Mouse (Mus musculus) retina, adult 2 months (tissue): ENCODE data around the gene Lamp1.

Experiments
- DNase-seq: peaks from one replicate; pipeline ENCODE4 v3.0.0-alpha.2; 2012; ENCODE audit warnings: low read depth, low spot score

Lamp1 gene

DNA sequence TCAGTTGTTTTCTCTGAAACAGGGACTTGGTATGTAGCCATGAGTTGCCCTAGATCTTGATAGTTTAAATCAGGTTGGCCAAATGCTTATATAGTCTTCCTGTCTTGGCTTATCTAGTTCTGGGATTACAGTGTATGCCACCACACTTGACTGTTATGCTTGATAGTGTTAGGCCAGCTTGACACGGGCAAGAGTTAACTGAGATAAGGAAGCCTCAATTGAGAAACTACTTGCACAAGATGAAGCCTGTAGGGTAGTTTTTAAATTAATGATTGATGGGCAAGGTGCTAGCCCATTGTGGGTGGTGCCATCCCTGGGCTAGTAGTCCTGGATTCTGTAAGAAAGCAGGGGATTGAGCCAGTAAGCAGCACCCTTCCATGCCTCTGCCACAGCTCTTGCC, 4.6 kb downstream of the Lamp1 start:
- DNase-seq: no peak

DNA sequence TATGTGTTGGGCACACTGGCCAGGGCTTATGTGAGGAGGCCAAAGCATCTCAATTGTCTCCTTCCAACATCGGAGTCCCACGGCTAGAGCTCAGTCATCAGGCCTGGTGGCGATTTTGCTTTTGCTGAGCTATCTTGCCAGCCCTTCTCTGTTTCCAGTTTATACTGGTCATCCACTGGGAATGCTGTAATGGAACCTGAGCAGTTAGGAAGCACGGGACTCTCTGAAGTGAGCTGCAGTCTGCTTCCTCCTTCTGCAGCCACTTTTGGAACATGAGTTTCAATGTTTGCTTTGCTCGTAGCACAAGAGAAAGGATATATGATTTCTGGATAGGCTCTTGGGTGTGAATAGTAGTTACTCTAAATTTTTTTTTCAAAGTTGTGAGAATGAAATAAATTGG, 5.4 kb downstream of the Lamp1 start:
- no peak for DNase-seq

DNA sequence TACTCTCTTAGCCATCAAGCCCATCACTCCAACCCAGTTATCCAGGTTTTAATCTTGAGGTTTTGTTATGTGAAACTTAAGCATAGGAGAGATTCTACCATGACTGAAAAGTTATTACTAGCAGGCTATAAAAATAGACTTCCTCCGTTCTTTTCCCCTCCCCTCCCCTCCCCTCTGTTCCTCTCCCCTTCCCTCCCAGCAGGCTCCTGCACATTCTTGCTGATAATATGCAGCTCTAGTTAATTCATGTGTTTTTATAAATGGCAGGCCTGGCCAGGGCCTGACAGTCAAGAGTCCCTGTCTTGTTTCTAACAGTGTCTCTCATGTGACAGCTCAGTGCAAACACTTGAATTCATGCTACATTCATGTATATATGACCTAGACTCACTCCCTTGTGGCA, 11.5 kb downstream of the Lamp1 start:
- DNase-seq: no peak

DNA sequence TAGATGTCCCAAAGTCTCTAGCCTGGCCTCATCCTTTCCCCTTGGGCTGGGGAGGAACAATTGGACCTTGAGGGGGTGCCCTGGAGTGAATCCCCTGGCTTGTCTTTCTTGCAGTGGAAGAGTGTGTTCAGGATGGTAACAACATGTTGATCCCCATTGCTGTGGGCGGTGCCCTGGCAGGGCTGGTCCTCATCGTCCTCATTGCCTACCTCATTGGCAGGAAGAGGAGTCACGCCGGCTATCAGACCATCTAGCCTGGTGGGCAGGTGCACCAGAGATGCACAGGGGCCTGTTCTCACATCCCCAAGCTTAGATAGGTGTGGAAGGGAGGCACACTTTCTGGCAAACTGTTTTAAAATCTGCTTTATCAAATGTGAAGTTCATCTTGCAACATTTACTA, 15.3 kb downstream of the Lamp1 start:
- DNase-seq: no peak

DNA sequence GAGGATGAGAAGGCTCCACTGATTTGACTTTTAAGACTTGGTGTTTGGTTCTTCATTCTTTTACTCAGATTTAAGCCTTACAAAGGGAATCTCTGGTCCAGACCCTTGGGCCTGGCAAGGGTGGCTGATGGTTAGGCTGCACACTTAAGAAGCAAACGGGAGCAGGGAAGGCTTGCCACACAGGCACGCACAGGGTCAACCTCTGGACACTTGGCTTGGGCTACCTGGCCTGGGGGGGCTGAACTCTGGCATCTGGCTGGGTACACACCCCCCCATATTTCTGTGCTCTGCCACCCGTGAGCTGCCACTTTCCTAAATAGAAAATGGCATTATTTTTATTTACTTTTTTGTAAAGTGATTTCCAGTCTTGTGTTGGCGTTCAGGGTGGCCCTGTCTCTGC, 15.8 kb downstream of the Lamp1 start:
- no peak for DNase-seq

DNA sequence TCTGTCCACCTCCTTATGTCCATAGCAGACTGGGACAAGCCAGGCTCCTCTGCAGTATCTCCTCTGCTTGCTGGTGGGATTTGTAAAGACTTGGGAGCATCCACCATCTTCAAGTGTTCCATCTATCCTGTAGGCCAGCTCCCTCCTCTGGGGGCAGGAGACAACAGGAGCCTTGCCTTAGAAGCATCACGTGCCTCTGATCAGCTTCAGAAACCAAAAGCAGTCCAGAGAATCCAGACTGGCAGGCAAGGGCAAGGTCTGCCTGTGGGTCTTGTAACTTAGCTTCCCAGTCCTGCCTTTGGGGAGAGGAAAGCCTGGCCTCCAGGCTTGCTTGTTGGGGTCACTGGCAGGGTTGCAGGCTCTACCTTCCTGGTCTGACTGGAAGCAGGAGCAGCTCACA, 16.7 kb downstream of the Lamp1 start:
- no peak for DNase-seq

DNA sequence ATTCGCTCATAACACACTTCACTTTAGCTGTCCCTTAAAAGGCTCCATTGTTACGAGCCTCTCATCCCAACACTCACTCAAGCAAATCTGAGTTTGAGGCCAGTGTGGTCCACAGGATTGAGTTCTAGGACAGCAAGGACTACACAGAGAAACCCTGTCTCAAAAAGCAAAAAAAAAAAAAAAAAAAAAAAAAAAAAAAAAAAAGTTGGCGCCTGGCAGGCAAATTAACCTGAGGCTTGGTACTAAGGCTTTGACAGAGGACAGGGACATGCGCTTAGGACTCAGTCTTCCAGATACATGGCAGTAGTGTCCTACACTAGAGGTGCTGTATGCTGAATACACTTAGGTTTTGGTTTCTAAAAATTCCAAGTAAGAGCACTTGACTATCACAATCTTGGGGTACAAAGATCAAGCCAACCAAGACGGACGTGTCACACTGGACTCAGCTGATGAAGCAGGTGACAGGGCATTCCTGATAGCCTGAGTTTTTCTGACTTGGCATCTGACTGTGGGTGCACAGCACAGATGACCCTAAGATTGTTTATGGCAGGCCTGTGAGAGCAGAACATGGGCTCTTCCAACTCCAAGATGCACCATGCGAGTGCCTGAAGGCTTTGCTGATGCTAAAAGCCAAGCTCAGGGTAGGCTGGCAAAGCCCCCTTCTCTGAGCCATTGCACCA, 18.4 kb downstream of the Lamp1 start:
- DNase-seq: no peak

DNA sequence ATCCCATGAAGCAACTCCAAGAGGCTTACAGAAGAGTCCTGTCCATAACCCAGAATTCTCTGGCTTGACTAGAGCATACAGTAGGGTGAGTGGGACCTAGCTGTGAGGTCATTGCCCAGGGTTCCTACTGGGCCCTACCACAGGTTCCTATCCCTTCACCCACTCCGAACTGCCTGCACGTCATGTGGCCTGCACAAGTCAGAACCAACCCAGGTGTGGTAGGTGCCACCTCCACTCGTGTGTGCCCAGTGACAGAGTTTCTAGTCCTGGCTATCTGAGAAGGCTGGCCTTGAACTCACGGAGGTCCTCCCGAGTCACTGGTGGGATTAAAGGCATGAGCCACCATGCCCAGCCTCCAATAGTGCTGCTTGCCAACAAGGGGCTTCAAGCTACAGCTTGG, 19.2 kb downstream of the Lamp1 start:
- no peak for DNase-seq

DNA sequence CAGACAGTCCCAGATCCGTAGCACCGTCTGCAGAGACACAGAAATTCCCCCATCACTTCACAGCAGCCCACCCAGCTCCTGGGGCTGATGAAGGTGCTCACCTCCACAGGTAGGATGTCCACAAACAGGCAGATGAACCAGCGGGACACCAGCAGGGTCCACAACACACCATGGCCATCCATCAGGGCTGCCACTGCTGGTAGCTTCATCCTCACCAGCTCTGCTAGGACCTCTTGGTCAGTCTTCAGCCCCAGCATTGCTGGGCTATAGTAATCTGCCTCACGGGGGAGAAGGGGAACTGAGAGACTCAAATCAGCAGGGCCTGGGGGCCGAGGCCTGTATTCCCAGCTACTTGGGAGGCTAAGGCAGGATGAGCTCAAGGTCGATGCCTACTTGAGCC, 20.5 kb downstream of the Lamp1 start:
- no peak for DNase-seq

DNA sequence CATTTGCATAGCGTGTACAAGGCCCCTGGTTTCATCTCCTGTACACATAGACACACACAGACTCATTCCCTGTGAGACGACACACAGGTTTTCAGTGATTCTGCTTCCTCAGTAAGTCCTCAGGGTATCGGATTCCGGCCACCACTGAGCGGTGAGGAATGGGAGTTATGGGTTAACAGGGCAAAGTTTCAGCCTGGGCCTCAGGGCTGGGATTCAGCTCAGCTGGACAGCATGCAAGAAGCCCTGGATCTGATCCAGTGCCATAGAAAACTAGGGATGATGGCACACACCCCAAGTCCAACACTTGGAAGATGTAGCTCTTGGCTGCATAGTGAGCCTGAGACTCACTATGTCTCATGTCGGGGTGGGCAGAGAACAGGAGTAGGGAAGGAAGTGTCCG, 21.0 kb downstream of the Lamp1 start:
- DNase-seq: no peak

DNA sequence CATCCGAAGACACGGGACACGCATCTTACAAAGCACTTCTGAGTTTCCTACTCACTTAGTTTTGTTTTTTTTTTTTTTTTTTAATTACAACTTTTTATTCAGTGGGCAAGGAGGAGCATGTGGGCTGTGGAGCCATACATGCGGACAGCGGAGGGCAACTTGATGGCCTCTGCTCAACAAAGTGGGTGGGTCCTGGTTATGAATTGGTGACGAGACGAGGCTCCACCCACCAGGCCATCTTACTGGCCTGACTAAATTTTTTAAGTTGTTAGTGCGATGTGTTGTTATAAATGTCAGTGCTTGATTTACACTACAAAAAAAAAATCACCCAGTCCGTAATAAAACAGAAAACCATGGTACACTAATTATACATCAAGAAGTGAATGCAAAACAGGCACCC, 21.4 kb downstream of the Lamp1 start:
- DNase-seq: no peak

DNA sequence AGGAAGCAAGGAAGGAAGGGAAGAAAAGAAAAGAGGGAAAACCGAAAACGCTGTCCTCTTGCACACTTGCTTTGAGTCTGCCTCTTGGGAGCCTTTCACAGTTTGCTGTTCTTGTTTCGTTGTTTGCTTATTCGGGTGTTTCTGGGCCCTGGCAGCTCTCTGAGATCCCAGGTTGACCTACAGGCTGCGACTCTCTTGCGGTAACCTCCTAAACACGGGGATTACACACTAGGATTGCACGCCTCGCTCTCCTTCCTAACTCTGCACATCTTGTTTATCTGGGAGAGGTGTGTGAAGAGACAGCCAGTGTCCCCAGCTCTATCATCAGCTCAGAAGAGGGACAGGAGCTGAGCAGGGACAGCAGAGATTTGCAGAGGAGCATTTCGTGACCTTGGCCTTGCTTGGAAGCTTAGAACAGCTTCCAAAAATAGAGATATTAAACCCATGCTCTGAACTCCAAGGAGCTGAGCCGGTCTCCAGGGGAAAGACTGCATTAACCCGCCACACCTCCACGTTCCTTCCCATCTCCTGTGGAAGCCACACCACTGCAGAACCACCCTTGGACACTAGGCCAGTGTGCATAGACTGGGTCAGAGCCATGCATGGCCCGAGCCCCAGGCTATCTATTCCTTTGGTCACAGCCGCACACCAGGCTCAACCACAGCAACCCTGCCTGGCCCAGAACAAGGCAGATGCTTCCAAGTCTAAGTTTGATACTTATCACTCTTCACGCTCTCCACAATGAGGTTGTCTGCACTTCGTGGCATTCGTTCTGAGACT, 22.1 kb downstream of the Lamp1 start:
- DNase-seq: peak; percentile 80

DNA sequence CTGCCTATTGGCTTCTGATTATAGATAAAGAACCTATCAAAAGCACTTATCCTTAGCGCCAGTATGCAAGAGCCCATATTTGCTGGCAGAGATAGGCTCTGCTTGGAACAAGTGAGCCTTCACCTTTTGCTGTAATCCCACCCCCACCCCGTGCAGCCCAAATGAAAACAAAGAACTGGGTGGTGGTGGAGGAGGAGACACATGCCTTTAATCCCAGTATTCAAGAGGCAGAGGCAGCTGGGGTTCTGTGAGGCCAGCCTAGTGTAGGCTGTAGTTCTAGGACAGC, 22.7 kb downstream of the Lamp1 start:
- no peak for DNase-seq

DNA sequence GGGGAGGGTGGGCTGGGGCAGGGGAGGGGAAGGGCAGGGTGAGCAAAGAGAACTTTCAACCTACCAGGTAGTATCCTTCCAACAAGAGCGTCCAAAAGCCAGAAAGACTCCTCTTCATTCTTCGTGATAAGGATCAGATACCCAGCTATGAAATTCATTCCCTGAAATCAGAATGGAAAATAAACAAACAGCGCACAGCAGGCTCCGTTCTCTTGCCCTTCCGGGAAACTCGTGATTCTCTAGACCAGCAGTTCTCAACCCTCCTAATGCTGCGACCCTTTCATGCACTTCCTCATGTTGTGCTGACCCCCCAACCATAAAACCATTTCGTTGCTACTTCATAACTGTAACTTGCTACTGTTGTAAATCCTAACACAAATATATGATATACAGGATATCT, 27.9 kb downstream of the Lamp1 start:
- no peak for DNase-seq

DNA sequence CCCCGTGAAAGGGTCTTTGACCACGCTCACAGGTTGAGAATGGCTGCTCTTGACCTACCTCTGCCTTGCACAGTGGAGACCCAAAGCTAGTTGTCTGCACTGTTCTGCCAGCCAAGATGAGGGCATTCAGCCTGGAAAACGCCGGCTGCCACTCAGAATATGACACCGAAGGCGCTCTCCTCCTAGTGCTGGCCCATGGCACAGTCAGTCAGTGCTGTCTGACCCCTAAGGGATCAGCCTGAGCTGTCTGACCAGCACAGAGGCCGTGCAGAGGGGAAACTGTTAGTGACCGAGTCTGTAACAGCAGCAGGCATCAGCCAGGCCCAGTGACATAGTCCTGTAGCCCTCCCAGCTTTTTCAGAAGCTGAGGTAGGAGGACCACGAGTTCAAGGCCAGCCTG, 28.3 kb downstream of the Lamp1 start:
- no peak for DNase-seq

DNA sequence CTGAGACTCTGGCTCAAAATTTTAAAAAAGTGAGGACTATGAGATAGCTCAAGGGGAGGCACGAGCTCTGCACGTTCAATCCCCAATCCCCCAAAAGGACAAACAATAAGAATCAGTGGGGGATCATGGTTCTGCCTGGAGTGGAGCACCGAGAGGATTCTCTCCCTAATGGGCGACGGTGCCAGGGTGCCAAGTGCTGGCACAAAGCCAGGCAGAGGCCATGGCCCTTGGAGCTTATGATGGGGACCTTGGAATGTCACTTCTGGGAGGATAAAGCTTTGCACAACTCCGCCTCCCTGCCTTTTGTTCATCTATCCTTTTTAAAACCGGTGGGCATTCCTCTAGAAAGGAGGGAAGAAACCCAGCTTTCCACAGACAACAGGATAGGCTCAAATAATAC, 28.7 kb downstream of the Lamp1 start:
- no peak for DNase-seq

DNA sequence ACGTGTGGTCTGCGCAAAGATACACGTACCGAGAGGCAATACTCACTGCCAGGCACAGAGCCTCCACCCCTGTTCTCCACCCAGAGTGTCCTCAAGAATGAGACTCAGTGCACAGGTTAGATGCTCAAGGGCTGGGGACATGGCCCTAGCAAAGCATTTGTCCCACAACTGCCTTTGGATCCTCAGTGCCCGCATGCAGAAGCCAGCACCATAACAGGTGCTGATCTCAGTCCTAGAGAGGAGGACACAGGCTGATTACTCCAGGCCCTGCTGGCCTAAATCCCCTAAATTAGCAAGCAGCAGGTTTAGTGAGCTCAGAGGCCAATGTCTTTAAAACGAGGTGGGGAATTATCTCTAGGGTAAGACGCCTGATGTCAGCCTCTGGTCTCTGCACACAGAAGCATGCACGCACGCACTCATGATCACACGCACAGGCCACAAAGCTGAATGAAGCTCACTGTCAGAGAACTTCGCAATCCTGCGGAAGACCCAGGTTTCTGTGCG, 29.1 kb downstream of the Lamp1 start:
- DNase-seq: peak; percentile 81

DNA sequence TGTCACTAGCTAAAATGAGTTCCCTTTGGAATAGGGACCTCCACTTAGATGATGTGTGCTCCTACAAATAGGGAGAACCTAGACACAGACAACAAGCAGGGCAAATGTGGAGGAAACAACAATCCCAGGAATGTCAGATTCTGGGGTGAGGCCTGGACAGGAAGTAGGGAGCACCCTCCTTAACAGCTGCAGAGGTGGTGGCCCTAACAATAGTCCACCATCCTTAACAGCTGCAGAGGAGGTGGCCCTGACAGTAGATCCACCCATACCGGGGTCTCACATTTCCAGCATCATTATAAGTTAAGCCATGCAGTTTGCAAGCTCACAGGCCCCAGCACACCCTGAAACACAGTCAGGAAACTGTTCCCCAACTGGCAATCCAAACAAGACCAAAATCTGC, 29.9 kb downstream of the Lamp1 start:
- DNase-seq: no peak

DNA sequence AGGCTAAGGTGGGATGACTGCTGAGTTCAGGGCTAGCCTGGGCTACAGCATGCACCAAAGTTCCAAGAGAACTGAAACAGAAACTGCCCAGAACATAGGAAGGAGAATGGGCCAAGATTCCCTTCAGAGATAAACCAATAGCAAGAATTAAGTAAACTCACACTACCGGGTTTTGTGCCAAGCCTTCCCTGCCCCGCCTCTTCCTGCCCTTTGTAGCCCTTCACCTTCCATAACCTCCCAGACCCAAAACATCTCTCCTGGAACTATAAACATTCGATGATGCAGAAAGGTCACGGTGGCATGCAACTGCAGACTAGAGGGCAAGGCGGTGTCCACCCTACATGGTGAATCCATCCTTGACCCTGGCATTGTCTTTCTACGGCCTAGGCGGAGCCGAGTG, 31.3 kb downstream of the Lamp1 start:
- DNase-seq: no peak

DNA sequence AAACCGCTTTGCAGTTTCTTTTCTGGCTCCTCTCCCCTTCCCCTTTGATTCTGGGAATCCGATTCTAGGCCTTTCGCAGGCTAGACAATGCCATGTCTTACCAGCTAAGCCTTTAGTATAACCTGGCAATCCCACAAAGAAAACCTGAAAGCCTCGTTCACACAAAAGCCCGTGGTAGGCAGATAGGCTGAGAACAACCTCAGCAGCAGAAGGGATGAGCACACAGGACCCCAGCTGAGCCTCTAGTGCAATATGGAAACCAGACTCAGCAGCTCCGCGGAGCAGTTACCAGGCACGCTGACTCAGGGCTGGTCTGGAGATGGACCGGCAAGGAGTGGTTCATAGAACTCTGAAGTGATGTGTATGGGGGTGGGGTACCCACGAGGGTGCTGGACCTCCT, 35.9 kb downstream of the Lamp1 start:
- DNase-seq: no peak

DNA sequence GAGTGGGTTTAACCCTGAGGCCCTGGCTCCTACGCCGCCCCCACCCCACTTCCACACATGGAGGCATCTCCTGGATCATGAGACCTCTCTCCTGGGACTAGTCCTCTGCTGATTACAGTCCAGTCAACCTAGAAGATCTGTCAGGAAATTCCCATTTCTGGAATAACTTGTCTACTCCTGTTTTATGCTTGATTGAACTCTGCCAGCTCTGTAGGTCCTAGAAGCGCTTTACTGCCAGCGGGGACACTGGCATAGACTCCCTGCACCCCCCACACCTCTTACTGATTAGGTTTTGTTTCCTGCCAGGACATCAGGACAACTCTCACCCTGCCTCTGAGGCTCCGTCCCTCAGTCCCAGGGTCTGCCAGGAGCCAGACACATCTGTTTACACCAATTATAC, 38.5 kb downstream of the Lamp1 start:
- DNase-seq: no peak

DNA sequence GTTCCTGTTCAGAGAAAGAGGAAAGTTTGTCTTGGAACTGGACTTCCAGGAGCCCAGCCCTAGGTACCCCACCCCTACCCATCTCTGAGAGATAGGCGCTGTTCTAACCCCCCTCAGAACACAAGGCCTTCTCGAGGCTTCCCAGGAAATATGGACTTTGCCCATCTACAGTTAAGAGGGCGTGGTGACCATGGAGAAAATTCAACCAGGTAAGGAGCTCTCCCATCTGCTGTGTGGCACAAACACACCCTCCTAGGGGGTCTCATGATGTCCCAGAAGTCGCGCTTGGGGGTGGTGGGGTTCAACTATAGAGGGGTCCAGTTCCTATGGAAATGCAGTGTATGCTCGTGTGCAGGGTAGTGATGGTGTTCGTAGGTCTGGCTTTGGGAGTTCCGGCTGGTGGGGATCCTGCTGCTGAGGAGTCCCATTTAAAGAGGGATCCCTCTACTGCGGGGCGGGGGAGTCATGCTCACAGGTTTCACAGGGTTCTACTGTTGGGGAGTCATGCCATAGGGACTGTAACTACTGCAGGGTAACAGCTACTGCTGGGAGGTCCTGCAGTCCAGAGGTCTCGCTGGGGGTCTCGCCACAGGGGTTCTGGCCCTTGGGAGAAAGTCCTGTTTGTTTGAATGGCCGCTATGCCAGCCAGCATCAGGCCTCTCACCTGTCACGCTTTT, 40.6 kb downstream of the Lamp1 start:
- no peak for DNase-seq
